Mouse (Mus musculus) embryonic facial prominence, embryonic 14.5 days (tissue): ENCODE measurements around the gene Vps41. TPM values are rescaled to one million over a fixed set of nuclear protein-coding genes. Genes with fewer than 3 reads are reported as not detected.
A peak's percentile ranks its signal among the peaks of the same experiment; 100 is the strongest.

ENCODE experiments used
- ATAC-seq: fragments of 200-750 bp; cut with Nextera tagmentation; 2 replicates; pipeline ENCODE4 v1.8.0; 2017; ENCODE audit warnings: low read depth, moderate number of reproducible peaks, moderate TSS enrichment
- DNase-seq: peaks from one replicate; pipeline ENCODE4 v3.0.0-alpha.2; 2015; ENCODE audit warnings: low spot score
- H3K27ac ChIP-seq: fragments of 300-500 bp; sonication (generic); replicated peaks from 2 replicates; pipeline ENCODE4 v1.5.1; 2014; ENCODE audit warnings: low read depth, mild to moderate bottlenecking, low read length, moderate library complexity
- H3K27me3 ChIP-seq: fragments of 300-500 bp; sonication (generic); replicated peaks from 2 replicates; pipeline ENCODE4 v1.6.1; 2014; ENCODE audit warnings: low read length; ENCODE audit not compliant: control insufficient read depth, insufficient read depth
- H3K36me3 ChIP-seq: fragments of 300-500 bp; sonication (generic); 2 replicates; pipeline ENCODE4 v1.6.1; 2014; ENCODE audit warnings: low read length, mixed read lengths; ENCODE audit not compliant: control insufficient read depth, insufficient read depth
- H3K4me1 ChIP-seq: fragments of 300-500 bp; sonication (generic); 2 replicates; pipeline ENCODE4 v1.6.1; 2014; ENCODE audit warnings: antibody characterized with exemption, low read length; ENCODE audit not compliant: control insufficient read depth, insufficient read depth
- H3K4me2 ChIP-seq: fragments of 300-500 bp; sonication (generic); 2 replicates; pipeline ENCODE4 v1.6.1; 2014; ENCODE audit warnings: low read depth, mild to moderate bottlenecking, low read length, moderate library complexity, mixed read lengths
- H3K4me3 ChIP-seq: fragments of 300-500 bp; sonication (generic); 2 replicates; pipeline ENCODE4 v1.5.1; 2014; ENCODE audit warnings: low read depth, mild to moderate bottlenecking, low read length
- H3K9ac ChIP-seq: fragments of 300-500 bp; sonication (generic); 2 replicates; pipeline ENCODE4 v1.6.1; 2014; ENCODE audit warnings: low read depth, mild to moderate bottlenecking, low read length, moderate library complexity, mixed read lengths
- H3K9me3 ChIP-seq: fragments of 300-500 bp; sonication (generic); 2 replicates; pipeline ENCODE4 v1.6.1; 2016; ENCODE audit warnings: low read length; ENCODE audit not compliant: control insufficient read depth
- WGBS: fragments of 180-500 bp; shearing (Covaris S2); extraction: QIAGEN DNeasy Blood & Tissue Kit; methylation state at CpG from one replicate; pipeline ENCODE4 v1.1.7; 2014; 5-methylcytosine and 5-hydroxymethylcytosine counted together
- polyA plus RNA-seq: library from polyadenylated mRNA; unstranded; fragments of >200 nt; fragmentation: Nextera tagmentation; extraction: Ambion mirVana; gene quantifications from 2 replicates; pipeline ENCODE4 v1.2.1, GENCODE M21; 2014

Gene Vps41
- polyA plus RNA-seq, 1 experiment from 2014 or later = 70.6 TPM

DNA sequence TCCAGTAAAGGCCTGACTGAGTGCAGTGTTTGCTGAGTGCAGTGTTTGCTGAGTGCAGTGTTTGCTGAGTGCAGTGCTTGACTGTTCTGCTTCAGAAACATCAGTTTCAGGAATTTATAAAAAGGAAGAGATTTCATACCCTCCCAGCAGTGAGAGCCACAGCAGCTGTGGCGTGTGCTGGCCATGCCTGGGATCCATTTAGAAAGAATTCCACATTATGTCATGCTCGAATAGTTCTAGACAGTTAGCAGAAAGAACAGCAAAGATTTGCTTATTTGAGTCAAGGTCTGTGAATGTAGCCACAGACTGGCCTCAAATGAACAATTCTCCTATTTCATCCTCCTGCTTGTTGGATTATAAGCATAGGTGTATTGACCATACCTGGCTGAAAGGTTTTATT lies 71.6 kb downstream of the Vps41 start:
- WGBS = 31% methylated on average over 2 of the region's 2 CpGs
- peak; percentile 64 for DNase-seq
- H3K4me1 ChIP-seq = 0 out of 2 replicates have a peak, but pooled peaks cover 10% of the 10 kb centered on the region
- no peak overlapping the region for H3K4me3 ChIP-seq
- H3K27ac ChIP-seq = peak overlapping the region; percentile 28; the same call in 1 of the 2 replicates
- no peak overlapping the region for H3K4me2 ChIP-seq
- no peaks in the 10 kb centered on the region for H3K9me3 ChIP-seq
- ATAC-seq = no peak
- no peaks in the 10 kb centered on the region for H3K27me3 ChIP-seq
- no peaks in the 10 kb centered on the region for H3K36me3 ChIP-seq
- no peak overlapping the region for H3K9ac ChIP-seq

DNA sequence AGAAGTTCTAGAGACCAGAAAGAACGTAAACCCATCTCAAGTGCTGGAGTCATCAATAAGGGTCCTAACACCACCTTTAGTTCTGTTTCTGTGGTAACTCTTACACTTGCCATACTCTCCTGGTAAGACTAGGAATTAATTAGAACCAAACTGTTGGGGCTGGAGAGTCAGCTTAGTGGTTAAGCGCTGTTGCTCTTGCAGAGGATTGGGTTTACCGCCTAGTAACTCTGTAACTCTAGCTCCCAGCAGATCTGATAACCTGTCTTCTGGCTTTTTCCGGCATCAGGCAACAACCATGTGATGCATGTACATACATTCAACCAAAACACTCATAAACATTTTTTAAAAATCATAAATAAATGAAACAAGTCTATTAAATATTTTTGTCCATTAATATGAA lies 72.6 kb downstream of the Vps41 start:
- H3K27me3 ChIP-seq = no peaks in the 10 kb centered on the region
- no peak overlapping the region for H3K4me2 ChIP-seq
- no peak for ATAC-seq
- no peak overlapping the region for H3K9ac ChIP-seq
- no peak overlapping the region for H3K4me3 ChIP-seq
- no peak overlapping the region for H3K27ac ChIP-seq
- 67% methylated on average over 4 of the region's 4 CpGs for WGBS
- H3K9me3 ChIP-seq = no peaks in the 10 kb centered on the region
- 0 out of 2 replicates have a peak, but pooled peaks cover 10% of the 10 kb centered on the region for H3K4me1 ChIP-seq
- H3K36me3 ChIP-seq = no peaks in the 10 kb centered on the region
- no peak for DNase-seq

- Histone ChIP-seq H3K27me3 (no peaks in the 10 kb centered on the region), H3K4me2 (no peak overlapping the region), H3K9ac (no peak overlapping the region), H3K36me3 (no peaks in the 10 kb centered on the region), H3K27ac (peak overlapping the region; percentile 4; the same call in 1 of the 2 replicates), H3K4me1 (0 out of 2 replicates have a peak, but pooled peaks cover 10% of the 10 kb centered on the region), H3K4me3 (no peak overlapping the region), H3K9me3 (no peaks in the 10 kb centered on the region)
- WGBS = 76% methylated on average over 6 of the region's 6 CpGs
- DNase-seq (peak; percentile 54), ATAC-seq (no peak)
Measured at GRCm38 (mm10) chr13:18790086-18790485, 73.0 kb downstream of the Vps41 start.

DNA sequence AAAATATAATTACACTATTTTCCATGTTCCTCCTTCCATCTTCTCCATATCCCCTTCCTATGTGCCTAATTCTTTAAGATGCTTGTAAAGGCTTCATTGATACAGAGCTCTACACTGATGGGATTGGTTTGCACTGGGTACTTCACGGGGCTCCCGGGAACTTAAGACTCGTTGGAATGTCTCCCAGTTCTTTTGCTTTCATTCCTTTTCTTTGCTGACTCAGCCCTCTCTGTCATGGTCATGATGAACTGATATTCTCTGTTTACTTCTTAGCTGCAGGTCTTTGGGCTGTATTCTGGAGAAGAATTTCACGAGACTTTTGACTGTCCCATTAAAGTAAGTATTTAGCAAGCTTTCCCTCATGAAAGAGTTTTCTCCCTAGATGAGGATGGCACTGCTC lies 74.2 kb downstream of the Vps41 start:
- Histone ChIP-seq H3K9ac (no peak overlapping the region), H3K27ac (no peak overlapping the region), H3K4me1 (0 out of 2 replicates have a peak, but pooled peaks cover 10% of the 10 kb centered on the region), H3K9me3 (no peaks in the 10 kb centered on the region), H3K36me3 (no peaks in the 10 kb centered on the region), H3K27me3 (no peaks in the 10 kb centered on the region), H3K4me2 (no peak overlapping the region), H3K4me3 (no peak overlapping the region)
- ATAC-seq (no peak), DNase-seq (peak; percentile 63)
- WGBS = 36% methylated on average over 4 of the region's 4 CpGs

- DNase-seq = no peak
- Histone ChIP-seq H3K27ac (no peak overlapping the region), H3K4me2 (no peak overlapping the region), H3K27me3 (no peaks in the 10 kb centered on the region), H3K4me1 (0 out of 2 replicates have a peak, but pooled peaks cover 10% of the 10 kb centered on the region), H3K4me3 (no peak overlapping the region), H3K9ac (no peak overlapping the region), H3K36me3 (no peaks in the 10 kb centered on the region), H3K9me3 (no peaks in the 10 kb centered on the region)
- ATAC-seq = no peak
- 81% methylated on average over 2 of the region's 2 CpGs for WGBS
Measured at GRCm38 (mm10) chr13:18791724-18792123, 74.6 kb downstream of the Vps41 start.

DNA sequence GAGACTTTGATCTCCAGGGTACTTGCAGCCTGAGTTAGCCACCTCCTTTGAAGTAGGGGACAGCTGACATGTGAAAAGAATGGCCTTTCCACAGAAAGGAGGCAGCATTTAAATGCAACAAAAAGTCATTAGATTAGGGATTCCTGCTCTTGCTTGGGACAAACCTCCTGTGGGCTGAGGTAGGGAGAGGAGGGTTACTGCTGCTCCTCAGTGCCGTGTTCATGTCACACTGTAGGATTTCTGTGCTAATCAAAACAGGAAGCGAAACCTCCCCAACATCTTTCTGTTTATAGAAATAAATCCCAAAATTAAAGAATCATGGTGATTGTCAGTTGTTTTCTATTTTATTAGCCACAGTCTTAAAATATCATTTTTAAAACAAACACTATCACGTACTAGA lies 77.4 kb downstream of the Vps41 start:
- Histone ChIP-seq H3K27ac (no peak overlapping the region), H3K27me3 (no peaks in the 10 kb centered on the region), H3K4me1 (0 out of 2 replicates have a peak, but pooled peaks cover 5% of the 10 kb centered on the region), H3K36me3 (no peaks in the 10 kb centered on the region), H3K4me2 (no peak overlapping the region), H3K4me3 (no peak overlapping the region), H3K9me3 (no peaks in the 10 kb centered on the region), H3K9ac (no peak overlapping the region)
- no peak for DNase-seq
- WGBS = 79% methylated on average over 3 of the region's 3 CpGs
- no peak for ATAC-seq

DNA sequence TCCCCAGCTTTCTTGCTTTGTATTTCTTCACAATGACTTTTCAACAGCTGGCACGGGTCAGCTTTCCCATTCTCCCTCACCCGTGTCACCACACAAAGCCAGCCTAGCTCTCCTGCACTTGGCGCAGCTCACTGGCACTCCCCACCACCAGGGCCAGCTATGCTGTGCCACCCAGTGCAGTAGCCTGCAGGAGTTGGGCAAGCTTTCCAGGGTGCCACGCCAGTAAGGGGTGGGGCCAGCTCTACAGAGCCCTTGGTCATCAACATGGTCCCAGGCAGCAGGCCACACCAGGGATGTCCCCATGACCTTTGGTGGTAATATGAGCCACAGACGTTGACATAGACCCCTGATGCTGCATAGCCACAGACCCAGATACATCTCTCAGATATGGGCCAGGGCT lies 80.5 kb downstream of the Vps41 start:
- DNase-seq (no peak), ATAC-seq (no peak)
- Histone ChIP-seq H3K9ac (no peak overlapping the region), H3K27ac (no peak overlapping the region), H3K4me2 (no peak overlapping the region), H3K27me3 (no peaks in the 10 kb centered on the region), H3K36me3 (no peaks in the 10 kb centered on the region), H3K4me3 (no peak overlapping the region), H3K9me3 (no peaks in the 10 kb centered on the region), H3K4me1 (peaks cover 3% of the 10 kb centered on the region; the same call in 1 of the 2 replicates)
- WGBS = 92% methylated on average over 5 of the region's 5 CpGs

DNA sequence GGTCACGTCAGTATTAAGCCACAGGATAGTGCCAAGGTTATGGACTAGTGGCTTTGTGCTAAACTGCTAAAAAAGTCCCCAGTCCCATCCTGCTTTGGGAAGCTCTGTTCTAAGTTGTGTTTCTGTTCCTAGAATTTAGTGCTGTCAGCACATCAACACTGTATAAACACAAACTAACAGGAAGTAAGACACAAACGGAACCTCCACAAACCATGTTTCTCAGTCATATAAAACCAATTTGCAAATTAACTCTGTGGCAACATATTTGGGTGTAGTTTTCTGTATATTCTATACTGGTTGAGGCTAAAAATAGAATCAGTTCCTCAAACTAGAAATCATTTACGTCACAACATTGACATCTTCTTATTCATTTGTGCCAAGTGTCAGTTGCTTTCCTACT lies 83.3 kb downstream of the Vps41 start:
- Histone ChIP-seq H3K4me3 (no peak overlapping the region), H3K36me3 (no peaks in the 10 kb centered on the region), H3K4me1 (peaks cover 3% of the 10 kb centered on the region; the same call in 1 of the 2 replicates), H3K27ac (no peak overlapping the region), H3K9me3 (no peaks in the 10 kb centered on the region), H3K4me2 (no peak overlapping the region), H3K9ac (no peak overlapping the region), H3K27me3 (no peaks in the 10 kb centered on the region)
- no peak for ATAC-seq
- DNase-seq = no peak
- 41% methylated on average over 3 of the region's 3 CpGs for WGBS

- Histone ChIP-seq H3K4me2 (no peak overlapping the region), H3K27me3 (no peaks in the 10 kb centered on the region), H3K9ac (no peak overlapping the region), H3K36me3 (peaks cover 12% of the 10 kb centered on the region), H3K4me3 (no peak overlapping the region), H3K27ac (no peak overlapping the region), H3K4me1 (no peaks in the 10 kb centered on the region), H3K9me3 (no peaks in the 10 kb centered on the region)
- ATAC-seq (no peak), DNase-seq (no peak)
- WGBS = 81% methylated on average over 4 of the region's 4 CpGs
Measured at GRCm38 (mm10) chr13:18809465-18809864, 92.4 kb downstream of the Vps41 start.
